In genomic region chr1:132366235-132366634, GRCm38 (mm10) we compare ENCODE assay signal across 14 mouse cellular contexts. TPM values are rescaled to one million over a fixed set of nuclear protein-coding genes. Genes with fewer than 3 reads are reported as not detected.
DNase-seq lines count a peak whose midpoint lies in the region; ATAC-seq and TF ChIP-seq lines count a peak whose summit lies in the region.
"Had no signal": no experiment of that assay in that cellular context is flagged by ENCODE, and none has a peak within 500 bp of the region (broad histone marks: within the 10 kb centered on the region; RNA-seq: fewer than 3 reads in every experiment).

No protein-coding gene starts in this region.

- H3K36me3 ChIP-seq in liver, embryonic 13.5 days = peaks cover 85% of the 10 kb centered on the region
- H3K36me3 ChIP-seq: intestine, embryonic 15.5 days had no signal

- no peak for TF ChIP-seq POLR2A in lung, adult 2 months (IDR thresholded peaks at IDR 0.05; ENCODE audit: borderline replicate concordance, extremely low read depth, low read depth, low read length)

- WGBS in lung, adult 2 months = 47% methylated on average over 8 of the region's 8 CpGs
- 75% methylated on average over 8 of the region's 8 CpGs for WGBS in liver, embryonic 13.5 days (ENCODE audit: insufficient replicate concordance)

- no peaks in the 10 kb centered on the region for H3K27me3 ChIP-seq in liver, embryonic 13.5 days
- H3K27me3 ChIP-seq: intestine, embryonic 15.5 days had no signal

- H3K9ac ChIP-seq in liver, embryonic 13.5 days = peak overlapping the region; percentile 94
- H3K9ac ChIP-seq: intestine, embryonic 15.5 days had no signal

- peak overlapping the region; percentile 55 for H3K27ac ChIP-seq in gastrocnemius, adult 2 months
- peak overlapping the region; percentile 99 for H3K27ac ChIP-seq in liver, embryonic 13.5 days
- H3K27ac ChIP-seq: intestine, embryonic 15.5 days; macrophage had no signal

- no peak for ATAC-seq in liver, embryonic 13.5 days (ENCODE audit: low read depth)
- no peak for ATAC-seq in inflammation-experienced regulatory T-cells, adult 6 months
- ATAC-seq: intestine, embryonic 15.5 days had no signal

- no peaks in the 10 kb centered on the region for H3K9me3 ChIP-seq in liver, embryonic 13.5 days (replicated peaks)
- H3K9me3 ChIP-seq: intestine, embryonic 15.5 days had no signal

- H3K4me3 ChIP-seq in gastrocnemius, adult 2 months = no peak overlapping the region
- H3K4me3 ChIP-seq in lung, adult 2 months (replicated peaks; ENCODE audit: extremely low read depth, low read depth, low read length) = peak overlapping the region; percentile 70
- peak overlapping the region; percentile 89 for H3K4me3 ChIP-seq in liver, embryonic 13.5 days (replicated peaks)
- H3K4me3 ChIP-seq: heart, adult 2 months; intestine, embryonic 15.5 days had no signal

- intact Hi-C loops in gastrocnemius, adult 2 months (cut with DNase I) = loop anchor here (2.0 to 5.0 kb wide), 3 partner anchors 51 to 155 kb away; partner anchors contain the start of genes Dstyk and Rbbp5
- intact Hi-C loops in gastrocnemius, postnatal 36 days (cut with DNase I) = loop anchor here (2.0 to 5.0 kb wide), 3 partner anchors 25 to 155 kb away; partner anchors contain the start of gene Tmcc2

- peak overlapping the region; percentile 85 for H3K4me2 ChIP-seq in liver, embryonic 13.5 days
- H3K4me2 ChIP-seq: intestine, embryonic 15.5 days had no signal

- DNase-seq in gastrocnemius, adult 2 months = no peak
- no peak for DNase-seq in gastrocnemius, postnatal 36 days
- DNase-seq in lung, adult 2 months = no peak
- no peak for DNase-seq in lung, postnatal 10 days
- DNase-seq in brain, adult 2 months (ENCODE audit: low read depth, low spot score) = peak; percentile 75
- DNase-seq in liver, embryonic 13.5 days = no peak
- DNase-seq: cerebellum, postnatal 25 days; kidney, postnatal 4 days; right cerebral cortex, postnatal 25 days; thymus, postnatal 25 days had no signal

- peaks cover 23% of the 10 kb centered on the region for H3K4me1 ChIP-seq in lung, adult 2 months (ENCODE audit: control insufficient read depth, insufficient read depth, low read length)
- peaks cover 90% of the 10 kb centered on the region for H3K4me1 ChIP-seq in liver, embryonic 13.5 days (replicated peaks)

- no peak for TF ChIP-seq CTCF in gastrocnemius, adult 2 months (IDR thresholded peaks at IDR 0.05)
- TF ChIP-seq CTCF in lung, adult 2 months (IDR thresholded peaks at IDR 0.05; ENCODE audit: insufficient read depth, low read length) = no peak

RNA-seq across cellular contexts. Expression of gene Tmcc2, which starts 24.8 kb away (rescaled TPM):
- 10 to 100 TPM; 29.4 to 40.8 TPM for total RNA-seq in gastrocnemius, adult 2 months (2021)
- 10 to 100 TPM; 29.6 to 34.5 TPM for total RNA-seq in gastrocnemius, postnatal 36 days (2021)
- polyA plus RNA-seq in lung, adult 2 months (2012; rRNA removed) = 135 and 154 TPM in 2 replicates
- 456 and 511 TPM in 2 replicates for polyA plus RNA-seq in liver, embryonic 13.5 days (2015; fragmentation: Nextera tagmentation; extraction: Ambion mirVana)
- 1 to 10 TPM in 2 of 3 experiments, under 1 TPM in 1; 0.39 to 1.2 (median 1.2) TPM for polyA plus RNA-seq in inflammation-experienced regulatory T-cells, adult 6 months (2017; shearing (Covaris generic))

RNA-seq across cellular contexts. Expression of gene Nuak2, which starts 50.3 kb away (rescaled TPM):
- total RNA-seq in gastrocnemius, adult 2 months (2021) = under 1 TPM; 0.38 to 0.98 TPM
- under 1 TPM; 0.59 to 0.99 TPM for total RNA-seq in gastrocnemius, postnatal 36 days (2021)
- polyA plus RNA-seq in lung, adult 2 months (2012; rRNA removed) = 9.6 and 10.4 TPM in 2 replicates
- polyA plus RNA-seq in liver, embryonic 13.5 days (2015; fragmentation: Nextera tagmentation; extraction: Ambion mirVana) = 1.6 and 1.8 TPM in 2 replicates
- polyA plus RNA-seq in inflammation-experienced regulatory T-cells, adult 6 months (2017; shearing (Covaris generic)) = 1 to 10 TPM; 2.2 to 3.0 (median 2.6) TPM

RNA-seq across cellular contexts. Expression of gene Dstyk, which starts 51.1 kb away (rescaled TPM):
- total RNA-seq in gastrocnemius, adult 2 months (2021) = 10 to 100 TPM in 1 of 2 experiments, 1 to 10 TPM in 1; 9.7 to 11.1 TPM
- total RNA-seq in gastrocnemius, postnatal 36 days (2021) = 1 to 10 TPM; 8.9 to 9.2 TPM
- polyA plus RNA-seq in lung, adult 2 months (2012; rRNA removed) = 14.9 and 17.7 TPM in 2 replicates
- 3.7 and 3.8 TPM in 2 replicates for polyA plus RNA-seq in liver, embryonic 13.5 days (2015; fragmentation: Nextera tagmentation; extraction: Ambion mirVana)
- polyA plus RNA-seq in inflammation-experienced regulatory T-cells, adult 6 months (2017; shearing (Covaris generic)) = 1 to 10 TPM; 1.7 to 9.0 (median 5.9) TPM

Comparison
In these comparisons a context has a peak if more than half of its experiments do, and no peak if none do; other contexts are left out.
1. RNA of gene Tmcc2, which starts 24.8 kb away (polyA plus RNA-seq): 456 to 511 TPM in liver, embryonic 13.5 days and 135 to 154 TPM in lung, adult 2 months; 0.39 to 1.2 TPM in inflammation-experienced regulatory T-cells, adult 6 months; every median in the first group is over 10 times any median in the second.